Mouse (Mus musculus) monocyte, adult 2 months (primary cell): ENCODE measurements around the gene Pdxdc1.
"Not testable (repeated sequence)": the region's sequence is repeated elsewhere in the genome, so short reads cannot be mapped to it uniquely, and the experiment has no call there.

Experiments used
- DNase-seq, 2 experiments: peaks; one replicate each; pipeline ENCODE4 v3.0.0; 2022; ENCODE audit warnings: low spot score in 2 of 2, low read depth in 1 of 2

The Pdxdc1 gene

GRCm38 (mm10) chr16:13902888-13903483, at the start of gene Pdxdc1, which contains the start of gene Mpv17l:
TSS of gene Pdxdc1 (minus strand) at chr16:13903131.
TSS of gene Mpv17l (plus strand) at chr16:13903161.
- DNase-seq: peak; percentile 90 to 96

- no peak for DNase-seq
Measured at GRCm38 (mm10) chr16:13951245-13951644, 48.3 kb upstream of the Pdxdc1 start.

GRCm38 (mm10) chr16:13946306-13946705, 43.4 kb upstream of the Pdxdc1 start:
- no peak for DNase-seq

- DNase-seq: no peak
Measured at GRCm38 (mm10) chr16:13945153-13945552, 42.2 kb upstream of the Pdxdc1 start.

- DNase-seq: no peak
Measured at GRCm38 (mm10) chr16:13944752-13945151, 41.8 kb upstream of the Pdxdc1 start.

DNA sequence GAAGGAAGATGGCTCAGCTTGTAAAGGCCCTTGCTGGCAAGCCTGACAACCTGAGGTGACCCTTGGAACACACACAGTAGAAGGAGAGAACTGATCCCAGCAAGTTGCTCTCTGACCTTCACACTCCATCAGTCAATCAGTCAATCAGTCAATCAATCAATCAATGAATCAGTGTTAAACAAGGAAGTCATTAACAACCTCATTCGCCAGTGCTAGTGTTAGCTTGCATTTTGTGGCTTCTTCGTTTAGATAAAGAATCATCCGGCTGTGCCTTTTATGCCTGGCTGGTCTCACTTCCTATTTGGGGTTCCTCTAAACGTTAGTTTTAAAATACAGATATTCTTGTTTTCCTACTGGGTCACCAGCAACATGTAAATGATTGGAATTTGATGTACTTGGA, 41.2 kb upstream of the Pdxdc1 start:
- DNase-seq: no peak

- DNase-seq: no peak
Measured at GRCm38 (mm10) chr16:13940847-13941395, 38.0 kb upstream of the Pdxdc1 start.

GRCm38 (mm10) chr16:13940139-13940846, 37.4 kb upstream of the Pdxdc1 start:
- DNase-seq: no peak

DNA sequence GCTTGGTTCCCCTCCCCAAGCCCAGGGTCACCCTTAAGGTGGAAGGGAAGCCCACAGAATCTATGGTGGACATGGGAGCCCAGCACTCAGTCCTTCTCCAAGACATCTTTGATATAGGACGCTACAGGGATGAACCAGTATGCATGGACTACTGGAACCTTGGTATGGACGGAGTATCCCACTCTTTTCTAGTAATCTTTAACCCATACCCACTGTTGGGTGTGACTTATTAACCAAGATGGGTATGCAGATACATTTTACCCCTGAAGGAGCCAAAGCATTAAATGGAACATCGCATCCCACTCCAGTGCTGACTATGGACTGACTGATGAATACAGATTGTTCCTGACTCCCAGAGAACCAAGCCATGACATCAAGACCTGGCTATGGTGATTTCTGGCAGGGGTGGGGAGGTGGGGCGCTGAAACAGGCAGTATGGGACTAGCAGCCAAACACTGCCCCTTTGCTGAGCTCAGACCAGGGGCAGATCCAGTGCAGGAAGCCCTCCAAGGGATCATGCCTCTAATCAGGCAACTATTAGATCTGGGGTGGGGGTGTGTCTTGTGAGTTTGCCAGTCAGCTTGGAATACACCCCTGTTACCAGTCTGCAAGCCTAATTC, 24.6 kb upstream of the Pdxdc1 start:
- no peak for DNase-seq

DNA sequence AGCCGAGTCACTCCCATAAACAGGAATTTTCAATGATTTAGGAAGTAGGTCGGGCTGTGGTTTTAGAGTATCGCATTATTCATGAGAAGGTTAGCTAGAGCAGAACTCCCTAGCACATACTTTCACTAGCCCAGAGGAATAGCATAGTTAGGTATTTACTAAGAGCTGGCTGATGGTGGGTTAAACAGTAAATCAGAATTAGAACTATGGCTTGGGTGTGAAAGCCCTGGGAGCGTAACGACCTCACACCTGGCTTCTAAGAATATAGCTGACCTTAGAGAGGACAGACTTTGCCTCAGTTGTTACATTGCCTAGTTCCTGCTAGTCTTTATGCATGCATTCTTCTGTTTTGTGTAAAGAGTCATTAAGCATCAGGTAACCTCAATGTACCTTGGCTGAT, 20.0 kb upstream of the Pdxdc1 start:
- DNase-seq: not testable (repeated sequence)

DNA sequence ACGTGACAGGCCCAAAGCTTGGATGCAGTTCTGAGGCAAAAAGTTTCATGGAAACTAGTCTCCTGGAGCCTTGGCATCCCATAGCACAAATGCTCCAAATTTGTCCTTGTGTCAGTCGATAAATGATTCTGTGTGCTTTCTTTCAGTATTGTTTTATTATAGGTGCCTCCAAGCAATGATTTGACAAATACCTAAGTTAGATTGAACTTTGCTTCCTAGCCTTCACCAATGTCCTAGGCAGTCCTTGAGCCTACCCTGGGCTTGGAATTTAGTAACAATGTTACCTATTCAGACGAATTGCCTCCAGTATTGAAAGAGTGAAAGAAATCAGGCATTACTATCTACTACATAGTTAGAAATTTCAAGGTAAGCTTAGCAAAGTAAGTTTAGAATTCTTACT, 19.6 kb upstream of the Pdxdc1 start:
- not testable (repeated sequence) for DNase-seq

- no peak for DNase-seq
Measured at GRCm38 (mm10) chr16:13921781-13922180, 18.9 kb upstream of the Pdxdc1 start.

DNA sequence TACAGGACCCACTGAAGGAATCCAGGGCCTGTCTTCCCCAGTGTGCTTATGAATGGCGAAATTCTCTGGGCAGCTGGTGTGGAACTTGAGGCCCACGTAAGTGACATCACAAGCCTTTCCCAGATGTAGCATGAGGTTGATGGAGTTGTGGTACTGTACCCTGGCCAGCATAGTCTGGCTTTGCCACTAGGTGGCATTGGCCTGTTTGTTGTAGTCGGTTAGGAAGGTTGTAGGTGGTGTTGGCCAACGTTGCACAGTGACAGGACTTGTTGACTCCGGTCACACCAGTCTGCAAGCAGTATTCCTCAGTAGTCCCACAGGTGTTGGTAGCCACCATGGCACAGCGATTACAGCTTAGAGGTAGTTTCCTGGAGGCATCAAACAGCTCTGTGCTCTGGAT, 18.1 kb upstream of the Pdxdc1 start:
- DNase-seq: no peak

DNA sequence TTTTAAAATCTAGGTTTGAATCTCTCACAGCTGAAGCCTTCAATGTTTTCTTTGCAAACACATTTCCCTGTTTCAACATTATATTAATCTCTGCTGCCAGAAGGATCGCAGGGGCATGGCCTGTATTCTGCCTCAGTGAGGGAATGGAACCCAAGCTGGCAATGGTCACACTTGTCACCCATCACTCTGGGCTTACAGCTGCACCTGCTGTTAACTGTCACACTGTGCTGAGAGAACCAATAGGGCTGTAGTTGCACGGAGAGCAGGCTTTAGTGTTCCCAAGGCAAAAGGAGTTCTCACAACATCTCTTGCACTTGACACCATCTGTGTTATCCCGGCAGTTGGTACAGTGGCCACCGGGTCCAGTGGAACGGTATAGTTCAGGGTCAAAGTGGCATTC, 17.2 kb upstream of the Pdxdc1 start:
- no peak for DNase-seq

- DNase-seq: no peak
Measured at GRCm38 (mm10) chr16:13907297-13907696, 4.4 kb upstream of the Pdxdc1 start.

- peak in 1 of 2 experiments; percentile 13 for DNase-seq
Measured at GRCm38 (mm10) chr16:13903488-13903887, 557 bp upstream of the Pdxdc1 start.

- no peak for DNase-seq
Measured at GRCm38 (mm10) chr16:13902397-13902831, 517 bp downstream of the Pdxdc1 start.

- DNase-seq: no peak
Measured at GRCm38 (mm10) chr16:13898981-13899380, 4.0 kb downstream of the Pdxdc1 start.

DNA sequence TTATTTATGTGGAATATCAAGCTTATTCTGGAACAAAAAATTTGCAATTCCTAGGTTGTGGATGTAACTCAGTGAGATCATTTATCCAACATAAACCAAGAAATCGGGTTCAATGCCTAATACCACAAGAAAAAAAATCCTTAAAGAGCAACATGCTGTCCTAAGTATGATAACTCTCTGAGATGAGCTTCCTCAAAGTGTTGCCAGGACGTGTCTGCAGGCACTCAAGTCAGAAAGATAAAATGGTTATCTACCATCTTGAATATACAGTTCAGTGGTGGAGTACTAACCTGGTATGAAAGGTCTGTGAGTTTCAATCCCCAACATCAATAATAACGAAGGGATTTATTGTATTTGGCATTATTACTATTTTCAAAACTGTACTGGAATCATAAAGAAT, 6.6 kb downstream of the Pdxdc1 start:
- DNase-seq: no peak

GRCm38 (mm10) chr16:13895740-13896139, 7.2 kb downstream of the Pdxdc1 start:
- DNase-seq: no peak

- no peak for DNase-seq
Measured at GRCm38 (mm10) chr16:13894097-13894496, 8.8 kb downstream of the Pdxdc1 start.

DNA sequence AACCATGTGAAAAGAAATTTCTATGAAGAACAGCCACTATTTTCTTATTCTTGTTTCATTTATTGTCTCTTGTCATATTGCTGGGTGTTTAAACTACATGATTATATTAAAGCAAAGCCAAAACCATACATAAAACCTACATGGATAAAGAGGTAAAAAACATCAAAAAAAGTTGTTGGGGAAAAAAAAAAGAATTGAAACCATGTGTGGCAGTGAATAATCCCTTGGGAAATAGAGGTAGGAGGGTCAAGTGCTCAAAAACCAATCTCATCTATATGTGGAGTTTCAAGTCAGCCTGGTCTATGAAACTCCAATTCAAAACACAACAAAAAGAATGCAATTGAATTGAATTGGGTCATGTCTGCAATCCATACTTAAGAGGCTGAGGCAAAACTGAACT, 10.1 kb downstream of the Pdxdc1 start:
- no peak for DNase-seq
